Mouse (Mus musculus) bone marrow macrophage, adult 2 months (primary cell): Measurements from ENCODE around the gene Prss43.

Experiments used
- CTCF ChIP-seq: IDR thresholded peaks from 2 replicates; pipeline ENCODE4 v1.5.1; 2012; ENCODE audit warnings: low read depth, mild to moderate bottlenecking, low read length, moderate library complexity
- POLR2A ChIP-seq: IDR thresholded peaks from 2 replicates; pipeline ENCODE4 v1.6.1; 2012; ENCODE audit warnings: mild to moderate bottlenecking, low read depth, low read length, borderline replicate concordance

DNA sequence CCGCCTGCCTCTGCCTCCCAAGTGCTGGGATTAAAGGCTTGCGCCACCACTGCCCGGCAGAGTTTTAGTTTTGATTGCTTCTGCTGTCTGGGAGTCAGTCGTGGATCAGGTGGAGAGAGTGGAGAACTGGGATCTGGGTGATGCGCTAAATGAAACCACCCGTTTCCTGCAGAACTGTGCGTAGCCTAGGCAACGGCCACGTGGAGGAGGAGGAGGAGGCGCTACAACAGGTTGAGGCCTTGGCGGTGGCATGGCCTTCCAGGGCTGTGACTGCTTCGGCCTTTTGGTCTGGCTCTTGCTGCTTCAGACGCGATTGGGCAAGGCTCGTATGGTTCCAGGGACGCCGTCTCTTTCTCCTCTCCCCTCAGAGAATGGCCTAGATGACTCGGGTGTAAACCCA is 12.7 kb upstream of the Prss43 start, which contains the start of gene Prss44:
- TF ChIP-seq POLR2A (no peak), CTCF (no peak)
